Mouse (Mus musculus) liver, embryonic 16.5 days (tissue): ENCODE data around the gene Ambra1. TPM values are rescaled to one million over a fixed set of nuclear protein-coding genes. Genes with fewer than 3 reads are reported as not detected.

ENCODE experiments used
- ATAC-seq: fragments of 200-750 bp; cut with Nextera tagmentation; 2 replicates; pipeline ENCODE4 v1.8.0; 2017; ENCODE audit warnings: low read depth, mild to moderate bottlenecking, moderate number of reproducible peaks, moderate library complexity
- H3K27ac ChIP-seq: fragments of 300-500 bp; sonication (generic); 2 replicates; pipeline ENCODE4 v1.5.1; 2014; ENCODE audit warnings: mild to moderate bottlenecking, low read length
- H3K27me3 ChIP-seq: fragments of 300-500 bp; sonication (generic); 2 replicates; pipeline ENCODE4 v1.6.1; 2014; ENCODE audit warnings: low read depth, low read length, mixed read lengths; ENCODE audit not compliant: control insufficient read depth, insufficient read depth
- H3K36me3 ChIP-seq: fragments of 300-500 bp; sonication (generic); 2 replicates; pipeline ENCODE4 v1.6.1; 2014; ENCODE audit warnings: mild to moderate bottlenecking; ENCODE audit not compliant: control insufficient read depth, insufficient read depth
- H3K4me1 ChIP-seq: fragments of 300-500 bp; sonication (generic); 2 replicates; pipeline ENCODE4 v1.6.1; 2014; ENCODE audit warnings: low read depth, low read length, mixed read lengths; ENCODE audit not compliant: control insufficient read depth
- H3K4me2 ChIP-seq: fragments of 300-500 bp; sonication (generic); 2 replicates; pipeline ENCODE4 v1.6.1; 2014; ENCODE audit warnings: low read depth, low read length, mixed read lengths
- H3K4me3 ChIP-seq: fragments of 300-500 bp; sonication (generic); 2 replicates; pipeline ENCODE4 v1.5.1; 2014; ENCODE audit warnings: low read depth, mild to moderate bottlenecking, low read length
- H3K9ac ChIP-seq: fragments of 300-500 bp; sonication (generic); 2 replicates; pipeline ENCODE4 v1.6.1; 2014; ENCODE audit warnings: low read depth, low read length
- H3K9me3 ChIP-seq: fragments of 300-500 bp; sonication (generic); replicated peaks from 2 replicates; pipeline ENCODE4 v1.6.1; 2016; ENCODE audit warnings: low read length; ENCODE audit not compliant: control insufficient read depth
- WGBS: fragments of 180-500 bp; shearing (Covaris S2); extraction: QIAGEN DNeasy Blood & Tissue Kit; methylation state at CpG from one replicate; pipeline ENCODE4 v1.1.7; 2014; ENCODE audit not compliant: insufficient replicate concordance; 5-methylcytosine and 5-hydroxymethylcytosine counted together
- polyA plus RNA-seq: library from polyadenylated mRNA; unstranded; fragments of >200 nt; fragmentation: Nextera tagmentation; extraction: Ambion mirVana; gene quantifications from 2 replicates; pipeline ENCODE4 v1.2.1, GENCODE M21; 2015

Ambra1 gene
- polyA plus RNA-seq, 1 experiment from 2014 or later: 6.1 TPM

DNA sequence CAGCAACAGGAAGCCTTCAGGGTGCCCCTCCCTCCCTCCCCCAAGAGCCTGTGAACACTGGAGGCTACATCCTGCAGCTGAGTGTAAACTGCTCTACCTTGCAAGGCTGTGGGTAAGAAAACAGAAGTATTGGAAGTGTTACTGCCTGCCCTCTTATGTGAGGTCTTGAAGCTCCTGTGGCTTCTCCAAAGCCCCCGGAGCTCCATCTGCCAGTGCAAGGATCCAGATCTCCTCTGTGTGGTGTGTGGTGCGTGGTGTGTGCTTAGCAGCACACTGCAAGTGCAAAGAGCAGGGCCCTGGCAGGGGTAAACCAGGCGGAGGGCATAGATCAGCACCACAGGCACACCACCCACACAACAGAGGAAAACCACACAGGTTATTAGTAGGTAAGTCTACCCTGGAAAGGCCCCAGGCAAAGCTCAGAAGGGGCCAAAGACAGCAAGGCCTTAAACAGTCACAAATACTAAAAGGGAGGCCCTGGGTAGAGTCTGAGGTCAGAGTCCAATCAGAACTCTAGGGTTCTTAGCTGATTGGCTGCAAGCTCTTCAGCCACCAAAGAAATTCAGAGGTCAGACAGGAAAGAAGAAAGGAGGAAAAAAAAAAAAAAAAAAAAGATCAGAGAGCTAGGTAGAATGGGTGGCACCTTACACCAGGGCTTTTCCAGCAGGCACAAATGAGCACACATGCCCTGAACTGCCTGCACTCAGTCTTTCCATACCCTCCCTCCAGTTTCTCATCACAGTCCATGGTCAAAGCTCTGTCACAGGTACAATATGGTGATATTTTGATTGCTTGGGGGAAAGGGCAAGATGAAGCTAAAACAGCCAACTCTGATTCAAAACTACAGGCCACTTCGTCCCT lies 232.2 kb downstream of the Ambra1 start:
- H3K36me3 ChIP-seq: no peaks in the 10 kb centered on the region
- H3K9me3 ChIP-seq: no peaks in the 10 kb centered on the region
- 24% methylated on average over 4 of the region's 4 CpGs for WGBS
- peak overlapping the region; percentile 86 for H3K4me3 ChIP-seq
- peak overlapping the region; percentile 87 for H3K9ac ChIP-seq
- peak; percentile 2; the same call in 1 of the 2 replicates for ATAC-seq
- peaks cover 50% of the 10 kb centered on the region for H3K4me1 ChIP-seq
- peak overlapping the region; percentile 68 for H3K27ac ChIP-seq
- H3K4me2 ChIP-seq: peak overlapping the region; percentile 96
- H3K27me3 ChIP-seq: peaks cover 12% of the 10 kb centered on the region; the same call in 1 of the 2 replicates

- peak overlapping the region; percentile 68 for H3K27ac ChIP-seq
- peak overlapping the region; percentile 96 for H3K4me2 ChIP-seq
- H3K36me3 ChIP-seq: no peaks in the 10 kb centered on the region
- H3K27me3 ChIP-seq: peaks cover 12% of the 10 kb centered on the region; the same call in 1 of the 2 replicates
- 0% methylated on average over 39 of the region's 39 CpGs for WGBS
- H3K4me3 ChIP-seq: peak overlapping the region; percentile 86
- H3K9me3 ChIP-seq: no peaks in the 10 kb centered on the region
- peak overlapping the region; percentile 87 for H3K9ac ChIP-seq
- peaks cover 42% of the 10 kb centered on the region for H3K4me1 ChIP-seq
- peak; percentile 9 for ATAC-seq
These were observed 233.0 kb downstream of the Ambra1 start for GRCm38 (mm10) chr2:91962864-91963401.

DNA sequence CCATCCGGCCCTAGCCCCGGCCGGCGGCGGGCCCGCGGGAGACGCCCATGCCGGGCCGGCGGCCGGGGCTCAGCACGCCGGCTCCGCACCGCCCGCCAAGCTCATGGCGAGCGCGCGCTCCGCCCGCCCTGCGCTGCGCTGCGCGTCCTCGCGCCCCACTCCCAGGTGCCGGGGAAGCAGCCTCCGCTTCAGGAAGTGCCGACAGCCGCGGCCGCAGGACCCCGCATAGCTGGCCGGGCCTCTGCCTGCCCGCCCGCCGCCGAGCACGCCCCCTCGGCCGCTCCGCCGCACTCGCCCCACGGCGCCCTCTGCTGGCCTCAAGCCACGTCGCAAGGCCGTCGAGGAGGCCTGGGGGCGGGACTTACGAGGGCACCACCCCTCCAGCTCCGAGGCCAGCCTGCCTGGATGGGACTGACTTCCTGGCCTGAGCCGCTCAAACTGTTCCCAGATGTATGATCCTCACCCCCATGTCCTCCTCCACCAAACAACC lies 233.6 kb downstream of the Ambra1 start:
- H3K4me1 ChIP-seq: peaks cover 40% of the 10 kb centered on the region
- no peaks in the 10 kb centered on the region for H3K9me3 ChIP-seq
- under 1% methylated on average over 57 of the region's 57 CpGs for WGBS
- peak overlapping the region; percentile 96 for H3K4me2 ChIP-seq
- peak; percentile 92 for ATAC-seq
- peak overlapping the region; percentile 86 for H3K4me3 ChIP-seq
- H3K9ac ChIP-seq: peak overlapping the region; percentile 87
- H3K27ac ChIP-seq: peak overlapping the region; percentile 68
- H3K27me3 ChIP-seq: peaks cover 12% of the 10 kb centered on the region; the same call in 1 of the 2 replicates
- no peaks in the 10 kb centered on the region for H3K36me3 ChIP-seq

DNA sequence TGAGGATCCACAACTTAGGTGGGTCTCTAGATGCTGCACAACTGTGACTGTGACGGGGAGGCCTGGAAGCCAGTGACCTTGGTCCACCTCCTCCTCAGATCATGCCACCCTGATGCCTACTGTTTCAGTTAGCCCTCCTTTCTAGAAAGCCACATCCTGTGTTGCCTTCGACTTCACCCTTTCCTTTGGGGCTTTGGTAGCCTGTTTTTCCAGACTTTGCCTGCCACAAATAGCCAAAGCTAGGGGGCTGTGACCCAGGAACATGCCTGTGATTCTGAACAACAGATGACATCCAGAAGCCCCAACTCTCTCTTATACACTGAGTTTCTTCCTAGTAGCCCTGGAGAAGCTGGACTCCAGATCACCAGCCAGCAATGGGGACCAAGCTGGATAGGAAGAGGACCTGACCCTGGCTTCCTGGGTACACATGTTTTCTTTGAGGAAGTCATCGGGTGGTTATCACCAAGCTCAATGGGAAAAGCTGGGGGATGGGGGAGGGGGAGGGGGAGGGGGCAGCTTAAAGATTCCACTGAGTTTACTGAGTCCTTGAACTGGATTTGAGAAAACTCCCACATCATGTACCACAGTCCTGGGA lies 234.8 kb downstream of the Ambra1 start:
- no peak for ATAC-seq
- Histone ChIP-seq H3K27me3 (peaks cover 16% of the 10 kb centered on the region), H3K4me1 (peaks cover 29% of the 10 kb centered on the region), H3K9me3 (no peaks in the 10 kb centered on the region), H3K4me3 (peak overlapping the region; percentile 86), H3K4me2 (peak overlapping the region; percentile 36), H3K27ac (peak overlapping the region; percentile 61; the same call in 1 of the 2 replicates), H3K9ac (no peak overlapping the region), H3K36me3 (no peaks in the 10 kb centered on the region)
- 35% methylated on average over 3 of the region's 3 CpGs for WGBS

DNA sequence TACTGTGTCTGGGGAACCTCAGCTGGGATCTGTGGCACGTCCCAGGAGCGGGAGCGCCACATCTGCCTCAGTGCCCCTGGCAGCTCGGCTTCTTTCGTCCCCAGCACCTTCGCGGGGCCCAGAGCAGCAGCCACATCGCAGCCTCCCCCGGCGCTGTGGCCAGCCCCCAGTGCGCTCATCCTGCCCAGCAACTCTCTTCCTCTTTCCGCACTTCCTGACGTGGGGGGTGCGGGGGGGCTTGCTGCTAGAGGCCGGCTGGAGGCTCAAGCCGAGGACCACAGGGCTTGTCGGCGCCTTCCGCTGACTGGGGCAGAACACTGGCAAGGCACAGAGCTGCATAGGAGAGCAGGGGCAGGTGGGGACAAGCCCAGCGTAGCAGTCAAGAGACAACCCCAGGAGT lies 235.5 kb downstream of the Ambra1 start:
- H3K27ac ChIP-seq: peak overlapping the region; percentile 61
- 8% methylated on average over 20 of the region's 20 CpGs for WGBS
- ATAC-seq: no peak
- peak overlapping the region; percentile 86 for H3K4me3 ChIP-seq
- peaks cover 27% of the 10 kb centered on the region for H3K4me1 ChIP-seq
- peaks cover 21% of the 10 kb centered on the region for H3K27me3 ChIP-seq
- H3K9ac ChIP-seq: peak overlapping the region; percentile 10
- H3K4me2 ChIP-seq: peak overlapping the region; percentile 36
- H3K36me3 ChIP-seq: no peaks in the 10 kb centered on the region
- H3K9me3 ChIP-seq: no peaks in the 10 kb centered on the region

GRCm38 (mm10) chr2:91966367-91966766 lies 236.4 kb downstream of the Ambra1 start:
- Histone ChIP-seq H3K4me2 (no peak overlapping the region), H3K9ac (no peak overlapping the region), H3K9me3 (no peaks in the 10 kb centered on the region), H3K27ac (no peak overlapping the region), H3K4me1 (peaks cover 24% of the 10 kb centered on the region), H3K27me3 (peaks cover 30% of the 10 kb centered on the region), H3K4me3 (no peak overlapping the region), H3K36me3 (no peaks in the 10 kb centered on the region)
- 45% methylated on average over 5 of the region's 5 CpGs for WGBS
- ATAC-seq: no peak

DNA sequence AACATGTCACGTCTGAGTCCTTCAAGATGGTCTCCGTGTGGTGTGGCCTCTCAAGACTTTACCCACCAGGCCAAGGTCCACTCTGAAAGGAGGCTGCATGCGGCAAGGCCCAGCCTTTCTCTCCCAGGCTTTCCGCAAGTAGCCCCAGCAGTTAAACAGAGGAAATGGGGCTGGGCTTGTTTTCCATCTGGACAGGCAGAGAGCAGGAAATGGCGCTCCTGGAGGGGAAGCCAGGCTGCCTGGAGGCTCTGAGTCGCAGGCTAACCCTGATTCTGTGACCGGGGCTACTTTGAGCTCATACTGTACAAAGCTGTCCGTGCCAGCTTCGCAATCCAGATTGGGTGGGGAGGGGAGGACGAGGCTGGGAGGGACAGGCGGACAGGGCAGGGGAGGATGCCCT lies 238.0 kb downstream of the Ambra1 start:
- 35% methylated on average over 11 of the region's 11 CpGs for WGBS
- H3K27me3 ChIP-seq: peaks cover 46% of the 10 kb centered on the region
- ATAC-seq: no peak
- H3K36me3 ChIP-seq: no peaks in the 10 kb centered on the region
- H3K4me1 ChIP-seq: peaks cover 13% of the 10 kb centered on the region
- no peaks in the 10 kb centered on the region for H3K9me3 ChIP-seq
- no peak overlapping the region for H3K4me3 ChIP-seq
- H3K4me2 ChIP-seq: no peak overlapping the region
- no peak overlapping the region for H3K9ac ChIP-seq
- H3K27ac ChIP-seq: no peak overlapping the region
